Mouse (Mus musculus) ES-Bruce4 (cell line): ENCODE measurements around the gene Magi2. TPM values are rescaled to one million over a fixed set of nuclear protein-coding genes. Genes with fewer than 3 reads are reported as not detected.

Source experiments
- H3K27ac ChIP-seq: 2 replicates; pipeline ENCODE4 v1.5.1; 2012; ENCODE audit warnings: low read length, inconsistent platforms; ENCODE audit not compliant: insufficient read depth
- H3K27me3 ChIP-seq: 2 replicates; pipeline ENCODE4 v1.6.1; 2012; ENCODE audit warnings: mild to moderate bottlenecking, low read length, inconsistent platforms; ENCODE audit not compliant: control insufficient read depth, poor library complexity, insufficient read depth, severe bottlenecking
- H3K36me3 ChIP-seq: 2 replicates; pipeline ENCODE4 v1.6.1; 2012; ENCODE audit warnings: inconsistent platforms, mild to moderate bottlenecking, low read length, moderate library complexity; ENCODE audit not compliant: control insufficient read depth, poor library complexity, insufficient read depth, severe bottlenecking
- H3K4me1 ChIP-seq: one replicate; pipeline ENCODE4 v1.8.1; 2011; ENCODE audit warnings: low read length; ENCODE audit not compliant: control insufficient read depth, insufficient read depth
- H3K4me3 ChIP-seq: 2 replicates; pipeline ENCODE4 v1.5.1; 2011; ENCODE audit warnings: low read depth, mild to moderate bottlenecking, low read length
- H3K9ac ChIP-seq: 2 replicates; pipeline ENCODE4 v1.6.1; 2012; ENCODE audit warnings: low read depth, mild to moderate bottlenecking, inconsistent platforms; ENCODE audit not compliant: poor library complexity, severe bottlenecking
- H3K9me3 ChIP-seq: replicated peaks from 2 replicates; pipeline ENCODE4 v1.6.1; 2012; ENCODE audit warnings: mild to moderate bottlenecking, low read length, inconsistent platforms; ENCODE audit not compliant: control insufficient read depth, poor library complexity, insufficient read depth, severe bottlenecking
- CTCF ChIP-seq: IDR thresholded peaks from one replicate; pipeline ENCODE4 v1.8.1; 2011; ENCODE audit warnings: low read depth, low read length
- EP300 ChIP-seq: IDR thresholded peaks from 2 replicates; pipeline ENCODE4 v1.6.1; 2011; ENCODE audit warnings: low read depth, low read length; ENCODE audit not compliant: insufficient read depth
- POLR2A ChIP-seq: IDR thresholded peaks from one replicate; pipeline ENCODE4 v1.8.1; 2011; ENCODE audit warnings: low read length; ENCODE audit not compliant: insufficient read depth
- polyA plus RNA-seq: library from polyadenylated mRNA; stranded (reverse); fragments of >200 nt; gene quantifications from 2 replicates; pipeline ENCODE4 v1.2.4, GENCODE M21; 2011; ENCODE audit warnings: low read depth; ENCODE audit not compliant: missing spikeins, insufficient read depth, insufficient read length

Magi2 gene
- polyA plus RNA-seq, 1 experiment, result 1.8 TPM

GRCm38 (mm10) chr5:19972736-19973135, 745.9 kb downstream of the Magi2 start:
- Histone ChIP-seq H3K9me3 (peaks cover 7% of the 10 kb centered on the region), H3K36me3 (no peaks in the 10 kb centered on the region), H3K27me3 (no peaks in the 10 kb centered on the region), H3K9ac (no peak overlapping the region), H3K27ac (no peak overlapping the region), H3K4me3 (no peak overlapping the region), H3K4me1 (no peaks in the 10 kb centered on the region)
- no peak for TF ChIP-seq CTCF
- no peak for TF ChIP-seq POLR2A
- TF ChIP-seq EP300, result no peak

- Histone ChIP-seq H3K9ac (no peak overlapping the region), H3K9me3 (peaks cover 11% of the 10 kb centered on the region), H3K27me3 (no peaks in the 10 kb centered on the region), H3K4me1 (no peaks in the 10 kb centered on the region), H3K4me3 (no peak overlapping the region), H3K27ac (no peak overlapping the region), H3K36me3 (no peaks in the 10 kb centered on the region)
- TF ChIP-seq EP300, result no peak
These were observed 747.0 kb downstream of the Magi2 start for GRCm38 (mm10) chr5:19973852-19974251.

GRCm38 (mm10) chr5:19981518-19981917, 754.7 kb downstream of the Magi2 start:
- Histone ChIP-seq H3K27ac (no peak overlapping the region), H3K9ac (no peak overlapping the region), H3K4me1 (no peaks in the 10 kb centered on the region), H3K36me3 (no peaks in the 10 kb centered on the region; the same call in 1 of the 2 replicates), H3K4me3 (no peak overlapping the region), H3K27me3 (no peaks in the 10 kb centered on the region), H3K9me3 (peaks cover 11% of the 10 kb centered on the region)
- no peak for TF ChIP-seq POLR2A
- no peak for TF ChIP-seq CTCF
- no peak for TF ChIP-seq EP300

- Histone ChIP-seq H3K27ac (no peak overlapping the region), H3K9ac (no peak overlapping the region), H3K4me1 (no peaks in the 10 kb centered on the region), H3K9me3 (peaks cover 11% of the 10 kb centered on the region), H3K4me3 (no peak overlapping the region), H3K36me3 (no peaks in the 10 kb centered on the region; the same call in 1 of the 2 replicates), H3K27me3 (no peaks in the 10 kb centered on the region)
- no peak for TF ChIP-seq POLR2A
- no peak for TF ChIP-seq EP300
- no peak for TF ChIP-seq CTCF
These were observed 755.2 kb downstream of the Magi2 start for GRCm38 (mm10) chr5:19982031-19982430.

GRCm38 (mm10) chr5:19999486-19999885, 772.6 kb downstream of the Magi2 start:
- no peak overlapping the region for H3K27ac ChIP-seq
- H3K4me3 ChIP-seq, result no peak overlapping the region
- H3K4me1 ChIP-seq, result no peaks in the 10 kb centered on the region
- H3K27me3 ChIP-seq, result no peaks in the 10 kb centered on the region
- TF ChIP-seq CTCF, result no peak
- no peak for TF ChIP-seq EP300
- no peak for TF ChIP-seq POLR2A
- H3K36me3 ChIP-seq, result no peaks in the 10 kb centered on the region
- no peaks in the 10 kb centered on the region for H3K9me3 ChIP-seq
- no peak overlapping the region for H3K9ac ChIP-seq

- TF ChIP-seq POLR2A (no peak), EP300 (no peak), CTCF (no peak)
- no peaks in the 10 kb centered on the region for H3K36me3 ChIP-seq
- H3K27ac ChIP-seq, result no peak overlapping the region
- no peaks in the 10 kb centered on the region for H3K9me3 ChIP-seq
- no peak overlapping the region for H3K9ac ChIP-seq
- no peaks in the 10 kb centered on the region for H3K4me1 ChIP-seq
- no peak overlapping the region for H3K4me3 ChIP-seq
- no peaks in the 10 kb centered on the region for H3K27me3 ChIP-seq
These were observed 773.1 kb downstream of the Magi2 start for GRCm38 (mm10) chr5:19999912-20000311.

GRCm38 (mm10) chr5:20006616-20007015, 779.8 kb downstream of the Magi2 start:
- no peaks in the 10 kb centered on the region for H3K36me3 ChIP-seq
- H3K9ac ChIP-seq, result no peak overlapping the region
- no peaks in the 10 kb centered on the region for H3K9me3 ChIP-seq
- no peak for TF ChIP-seq CTCF
- TF ChIP-seq EP300, result no peak
- no peak for TF ChIP-seq POLR2A
- H3K27ac ChIP-seq, result no peak overlapping the region
- no peaks in the 10 kb centered on the region for H3K4me1 ChIP-seq
- H3K27me3 ChIP-seq, result no peaks in the 10 kb centered on the region
- H3K4me3 ChIP-seq, result no peak overlapping the region
